Mouse (Mus musculus) brown adipose tissue, adult 24 weeks (tissue): Measurements from ENCODE around the gene Ndufb8. TPM values are rescaled to one million over a fixed set of nuclear protein-coding genes. Genes with fewer than 3 reads are reported as not detected.

Experiments used
- H3K27ac ChIP-seq: fragments of 200-500 bp; replicated peaks from 2 replicates; pipeline ENCODE4 v1.5.1; 2012; ENCODE audit warnings: low read depth, mild to moderate bottlenecking, low read length
- H3K4me1 ChIP-seq: fragments of 200-500 bp; 2 replicates; pipeline ENCODE4 v1.6.1; 2012; ENCODE audit warnings: low read length, mixed read lengths; ENCODE audit not compliant: control insufficient read depth, insufficient read depth, insufficient read length
- H3K4me3 ChIP-seq: fragments of 200-500 bp; 2 replicates; pipeline ENCODE4 v1.5.1; 2012; ENCODE audit warnings: low read depth, mild to moderate bottlenecking, low read length, moderate library complexity; ENCODE audit not compliant: insufficient read depth
- polyA plus RNA-seq: library from polyadenylated mRNA; stranded (reverse); fragments of >200 nt; gene quantifications from 2 replicates; pipeline ENCODE4 v1.2.4, GENCODE M21; 2012; ENCODE audit not compliant: missing spikeins, insufficient read depth, insufficient read length

The Ndufb8 gene
- polyA plus RNA-seq: 2,301 and 2,740 TPM in 2 replicates

DNA sequence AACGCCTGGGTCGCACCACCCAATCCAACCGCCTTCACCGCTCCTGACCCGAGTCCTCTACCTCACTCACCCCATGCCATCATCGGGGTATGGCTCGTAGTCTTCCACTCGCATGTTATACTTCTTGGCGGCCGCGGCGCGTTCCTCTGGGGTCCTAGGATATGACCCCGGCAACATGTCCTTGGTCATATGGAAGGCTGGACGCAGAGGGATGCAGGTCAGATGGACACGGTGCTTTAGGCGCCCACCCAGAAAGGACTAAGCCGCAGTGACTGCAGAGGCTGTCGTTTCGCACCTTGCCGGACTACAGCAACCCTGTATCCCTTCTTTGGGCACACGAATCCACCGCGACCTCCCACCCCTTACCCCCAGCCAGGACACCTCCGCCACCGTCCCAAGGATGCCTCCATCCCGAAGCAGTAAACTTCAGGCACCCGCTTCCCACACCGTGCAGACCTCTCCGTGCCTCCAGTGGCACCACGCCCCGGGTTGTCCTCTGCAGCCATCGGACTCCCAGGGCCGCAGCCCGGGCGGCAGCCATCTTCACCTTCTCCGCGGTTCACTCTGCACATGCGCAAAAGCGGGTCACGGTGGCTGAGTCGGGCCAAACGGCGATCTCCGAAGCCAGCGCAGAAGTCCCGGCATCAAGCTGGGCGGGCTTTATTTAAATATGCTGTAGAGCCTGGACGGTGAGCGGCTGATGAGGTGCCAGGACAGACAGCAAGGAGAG lies at the start of gene Ndufb8:
Gene Ndufb8 (minus strand): TSS at position 580 of the 730 bp plus-strand sequence.
- Histone ChIP-seq H3K27ac (peak within 1 kb of the TSS; percentile 95), H3K4me3 (peak within 1 kb of the TSS; percentile 76), H3K4me1 (peaks cover 7% of the 10 kb centered on the region)

DNA sequence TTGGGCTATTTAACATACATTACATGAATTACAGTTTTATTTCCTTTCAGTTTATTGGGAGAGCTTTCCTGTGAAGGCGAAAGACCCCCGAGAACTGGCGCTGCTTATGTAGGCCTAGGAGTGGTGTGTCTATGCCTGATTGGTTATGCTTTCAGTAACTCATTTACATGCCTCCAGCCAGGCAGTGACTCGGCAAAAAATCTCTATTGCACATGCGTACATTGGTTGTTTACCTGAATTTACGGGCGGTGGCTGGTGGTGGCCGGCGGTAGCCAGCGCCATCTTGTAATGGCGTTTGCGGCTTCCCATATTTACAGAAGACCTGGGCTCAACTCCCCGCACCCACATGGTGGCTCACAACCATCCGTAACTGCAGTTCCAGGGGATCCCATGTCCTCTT lies 38.9 kb upstream of the Ndufb8 start:
- no peak overlapping the region for H3K27ac ChIP-seq
- H3K4me1 ChIP-seq: no peaks in the 10 kb centered on the region
- H3K4me3 ChIP-seq: no peak overlapping the region

DNA sequence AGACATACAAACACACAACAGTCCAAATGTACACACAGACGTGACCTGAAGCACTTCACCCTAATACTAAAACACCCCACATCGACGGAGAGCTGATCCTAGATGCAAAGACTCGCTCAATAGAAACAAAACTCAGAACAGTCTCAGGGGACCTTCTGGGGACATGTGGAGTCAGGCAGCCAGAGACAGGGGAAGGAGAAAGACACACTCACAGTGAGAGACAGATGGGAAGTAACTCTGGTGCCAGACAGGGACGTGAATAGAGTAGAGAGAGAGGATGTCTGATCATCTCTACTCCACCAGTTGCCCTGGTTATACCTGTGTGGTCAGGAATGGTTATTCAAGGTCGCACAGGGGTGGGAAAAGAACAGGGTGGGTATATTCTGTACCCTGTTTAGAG lies 36.4 kb upstream of the Ndufb8 start:
- Histone ChIP-seq H3K4me3 (no peak overlapping the region), H3K4me1 (no peaks in the 10 kb centered on the region), H3K27ac (no peak overlapping the region)

DNA sequence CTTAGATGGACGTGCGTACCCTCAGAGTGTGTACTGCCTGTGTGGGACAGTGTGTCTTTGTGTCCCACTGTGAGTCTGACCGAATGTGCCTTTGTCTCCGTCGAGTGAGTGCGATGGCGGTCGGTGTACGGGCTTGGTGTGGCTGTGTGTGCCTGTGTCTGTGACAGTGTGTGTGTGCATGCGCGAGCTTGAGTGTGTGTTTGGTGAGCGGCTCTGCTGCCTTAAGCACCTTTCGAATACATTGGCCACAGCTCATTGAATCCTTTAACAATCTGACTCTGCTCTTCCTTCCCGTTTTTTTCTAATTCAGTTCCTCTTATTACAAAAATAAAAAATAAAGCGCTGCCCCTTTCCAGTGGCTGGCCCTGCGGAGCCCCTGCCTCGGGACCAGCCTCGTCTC lies 35.8 kb upstream of the Ndufb8 start:
- H3K4me1 ChIP-seq: no peaks in the 10 kb centered on the region
- H3K4me3 ChIP-seq: no peak overlapping the region
- H3K27ac ChIP-seq: no peak overlapping the region

DNA sequence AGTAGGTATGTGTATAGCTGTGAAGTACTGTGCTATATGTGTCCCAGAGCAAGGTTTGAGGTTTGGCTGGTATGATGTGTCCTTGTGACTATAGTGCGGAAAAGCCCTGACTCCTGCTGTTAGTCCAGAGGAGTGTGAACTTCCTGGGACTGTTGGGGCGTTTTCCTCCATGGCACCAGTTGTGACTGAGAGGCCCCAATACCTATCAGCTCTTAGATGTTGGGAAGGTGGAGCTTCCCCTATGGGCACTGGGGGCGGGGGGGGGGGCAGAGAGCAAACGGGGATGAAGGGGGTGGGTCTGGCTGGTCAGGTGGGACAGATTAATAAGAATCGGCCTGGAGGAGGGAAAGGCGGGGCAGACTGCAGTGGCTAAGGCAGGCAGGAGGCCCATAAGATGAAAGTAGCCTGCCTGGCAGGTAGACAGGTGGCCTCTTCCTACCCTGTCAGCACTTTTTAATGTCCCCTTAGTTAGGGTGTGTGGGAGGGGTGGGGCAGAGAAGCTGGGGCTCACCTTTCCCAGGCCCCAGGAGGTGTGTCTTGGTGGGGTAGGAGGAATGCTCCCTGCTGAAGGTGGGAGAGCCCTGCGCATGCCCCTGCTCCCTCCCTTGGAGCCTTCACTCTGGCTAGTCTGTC lies 34.5 kb upstream of the Ndufb8 start:
- no peak overlapping the region for H3K27ac ChIP-seq
- no peak overlapping the region for H3K4me3 ChIP-seq
- no peaks in the 10 kb centered on the region for H3K4me1 ChIP-seq

DNA sequence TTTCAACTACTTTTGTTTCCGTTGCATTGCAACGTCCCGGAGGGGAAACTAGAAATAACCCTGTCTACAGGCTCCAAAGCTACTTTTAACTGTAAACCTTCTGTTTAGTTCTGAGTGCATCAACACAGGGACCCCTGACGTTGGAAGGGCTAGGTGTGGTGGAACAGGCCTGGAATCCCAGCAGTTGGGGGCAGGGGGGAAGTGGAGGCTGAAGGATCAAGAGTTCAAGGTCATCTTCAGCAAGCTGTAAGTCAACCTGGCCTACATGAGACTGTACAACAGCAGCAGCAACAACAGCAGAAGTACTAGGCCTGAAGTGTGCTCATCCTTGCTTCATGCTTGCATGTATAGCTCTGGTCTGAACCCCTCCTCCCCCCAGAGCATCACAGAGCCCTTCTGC lies 32.8 kb upstream of the Ndufb8 start:
- Histone ChIP-seq H3K27ac (no peak overlapping the region), H3K4me1 (no peaks in the 10 kb centered on the region), H3K4me3 (no peak overlapping the region)

DNA sequence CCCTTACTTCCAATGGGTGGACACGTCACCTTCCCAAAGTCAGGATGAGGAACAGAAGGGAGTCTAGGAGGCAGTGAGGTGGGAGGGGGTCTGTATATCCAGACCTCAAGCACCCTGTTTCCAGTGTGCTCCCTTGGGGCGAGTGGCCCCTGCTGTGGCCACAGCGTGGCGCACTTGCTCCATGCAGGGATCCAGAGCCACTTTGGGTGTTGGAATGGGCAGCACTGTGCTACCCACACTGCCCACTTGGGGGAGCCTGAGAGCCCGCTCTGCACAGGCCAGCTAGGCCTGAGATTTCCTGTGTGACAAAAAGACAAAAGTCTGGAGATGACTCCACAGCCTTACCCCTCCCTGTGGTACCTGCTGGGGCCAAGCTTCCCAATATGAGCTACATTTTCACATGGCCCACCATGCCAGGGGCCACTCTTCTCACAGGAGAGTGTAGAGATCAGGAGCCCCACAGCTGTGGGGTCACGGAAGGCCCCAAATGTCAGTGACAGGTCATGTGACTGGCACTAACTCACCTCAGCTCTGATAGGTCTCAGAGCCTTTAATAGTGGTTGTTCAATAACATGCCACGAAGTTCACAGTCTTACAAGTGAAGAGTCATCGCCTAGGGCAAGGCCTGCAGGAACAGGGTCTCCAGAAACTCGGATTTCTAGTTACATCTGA lies 27.5 kb upstream of the Ndufb8 start:
- Histone ChIP-seq H3K4me1 (no peaks in the 10 kb centered on the region), H3K4me3 (no peak overlapping the region), H3K27ac (no peak overlapping the region)

DNA sequence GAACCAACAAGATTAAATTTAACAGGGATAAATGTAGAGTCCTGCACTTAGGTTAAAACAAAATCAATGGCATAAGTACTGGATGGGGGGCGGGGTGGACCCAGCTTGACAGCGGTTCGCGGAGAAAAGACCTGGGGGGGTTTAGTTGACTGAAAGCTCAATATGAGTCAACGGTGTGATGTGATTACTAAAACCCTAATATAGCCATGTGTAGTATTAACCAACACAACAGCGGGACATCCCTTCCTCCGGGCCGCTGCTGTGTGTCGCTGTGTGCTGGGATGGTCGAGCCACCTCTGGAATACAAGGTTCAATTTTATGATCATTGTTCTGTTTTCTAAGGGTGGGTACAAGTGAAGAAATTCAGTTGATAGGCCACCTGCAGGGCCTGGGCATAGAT lies 26.9 kb upstream of the Ndufb8 start:
- H3K4me3 ChIP-seq: no peak overlapping the region
- no peak overlapping the region for H3K27ac ChIP-seq
- no peaks in the 10 kb centered on the region for H3K4me1 ChIP-seq

DNA sequence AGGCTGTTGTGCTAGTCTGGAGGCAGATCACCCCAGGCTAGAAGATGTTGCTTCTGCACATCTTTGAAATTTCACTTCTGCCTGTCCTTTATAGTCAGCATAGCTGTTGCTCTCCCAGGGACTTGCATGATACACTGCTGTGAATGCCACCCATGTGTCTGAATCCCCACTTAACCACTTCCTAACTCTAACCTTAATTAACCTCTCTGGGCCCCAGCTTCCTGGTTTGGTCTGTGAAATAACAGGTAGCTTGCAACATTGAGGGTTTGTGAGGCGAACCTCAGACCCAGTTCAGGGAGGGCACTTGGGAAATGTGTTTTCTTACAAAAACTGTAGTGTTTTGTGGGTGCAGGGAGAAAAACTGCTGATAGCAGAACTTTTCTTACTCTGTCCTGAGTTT lies 22.8 kb upstream of the Ndufb8 start:
- Histone ChIP-seq H3K4me3 (no peak overlapping the region), H3K4me1 (no peaks in the 10 kb centered on the region), H3K27ac (no peak overlapping the region)

DNA sequence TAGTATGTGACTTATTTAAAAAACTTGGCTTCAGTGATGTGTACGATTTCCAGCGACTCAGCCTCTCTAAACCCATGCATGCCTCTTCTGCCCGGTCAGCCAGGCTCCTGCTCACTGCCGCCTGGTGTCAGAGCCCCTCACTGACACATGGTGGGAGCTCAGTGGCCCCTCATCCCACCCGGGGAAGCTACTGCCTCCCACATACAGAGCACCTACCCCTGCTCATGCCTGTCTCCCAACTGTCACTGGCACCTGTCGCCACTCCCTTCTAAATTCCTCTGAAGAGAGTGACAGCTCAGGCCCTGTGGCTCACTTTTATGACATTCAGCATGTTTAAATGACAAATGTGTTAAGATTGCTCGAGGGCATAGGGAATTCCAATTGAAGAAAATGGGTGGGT lies 21.0 kb upstream of the Ndufb8 start:
- Histone ChIP-seq H3K27ac (no peak overlapping the region), H3K4me3 (no peak overlapping the region), H3K4me1 (no peaks in the 10 kb centered on the region)

DNA sequence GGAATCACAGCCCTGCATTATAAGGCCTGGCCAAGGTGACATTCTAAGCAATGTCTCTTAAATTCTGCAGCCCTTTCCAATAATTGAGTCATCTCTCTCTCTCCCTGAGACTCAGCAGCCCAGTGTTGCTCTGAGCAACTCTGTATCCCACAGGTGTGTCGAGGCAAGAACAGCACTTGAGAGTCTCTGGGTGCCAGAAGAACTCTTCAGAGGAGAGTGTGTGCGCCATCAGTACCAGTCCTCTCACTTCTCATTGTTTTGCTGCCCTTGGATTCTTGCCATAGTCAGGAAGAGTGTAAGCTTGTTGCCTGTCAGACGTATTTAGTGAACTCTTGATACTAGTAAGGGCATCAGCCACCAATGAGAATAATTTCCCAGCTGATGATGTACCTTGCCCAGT lies 12.5 kb upstream of the Ndufb8 start:
- H3K27ac ChIP-seq: no peak overlapping the region
- no peak overlapping the region for H3K4me3 ChIP-seq
- H3K4me1 ChIP-seq: peaks cover 3% of the 10 kb centered on the region; the same call in 1 of the 2 replicates

DNA sequence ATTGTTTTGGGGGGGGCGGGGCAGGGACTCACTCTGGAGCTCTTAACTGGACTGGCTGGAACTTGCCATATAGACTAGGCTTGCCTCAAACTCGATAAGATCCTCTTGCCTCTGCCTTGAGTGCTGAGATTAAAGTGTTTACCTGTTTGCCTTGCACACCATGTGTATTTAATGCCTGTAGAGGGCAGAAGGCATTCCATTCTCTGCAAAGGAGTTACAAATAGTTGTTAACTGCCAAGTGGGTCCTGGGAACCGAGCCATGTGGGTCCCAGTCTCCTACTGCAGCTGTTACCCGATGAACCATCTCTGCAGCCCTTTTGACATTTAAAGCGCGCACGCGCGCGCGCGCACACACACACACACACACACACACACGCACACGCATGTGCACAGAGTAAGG lies 8.8 kb upstream of the Ndufb8 start:
- Histone ChIP-seq H3K4me3 (no peak overlapping the region; the same call in 1 of the 2 replicates), H3K27ac (no peak overlapping the region), H3K4me1 (peaks cover 3% of the 10 kb centered on the region; the same call in 1 of the 2 replicates)

DNA sequence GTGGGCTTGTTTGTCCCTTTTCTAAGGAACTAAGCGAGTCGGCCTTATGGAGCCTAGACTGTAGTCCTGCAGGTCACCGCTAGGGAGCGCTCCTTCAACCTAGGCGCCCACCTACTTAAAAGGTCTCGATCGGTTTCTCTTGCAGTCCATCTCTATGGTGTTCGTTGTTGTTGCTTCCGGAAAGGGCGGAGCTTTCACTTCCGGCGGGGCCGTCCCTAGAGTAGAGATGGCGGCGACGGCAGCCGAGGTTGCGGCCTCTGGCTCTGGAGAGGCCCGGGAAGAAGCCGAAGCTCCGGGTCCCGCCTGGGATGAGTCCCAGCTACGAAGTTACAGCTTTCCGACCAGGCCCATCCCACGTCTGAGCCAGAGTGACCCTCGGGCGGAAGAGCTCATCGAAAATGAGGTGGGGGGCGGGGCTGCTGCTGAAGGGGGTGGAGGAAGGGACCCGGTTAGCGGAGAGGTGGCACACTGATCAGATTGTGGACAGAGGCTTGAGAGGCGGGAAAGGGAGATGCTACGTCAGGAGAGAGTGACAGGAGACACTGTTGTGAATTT lies 7.5 kb upstream of the Ndufb8 start, which contains the start of gene Hif1an:
Gene Hif1an (plus strand): TSS at position 199 of the 555 bp plus-strand sequence.
- Histone ChIP-seq H3K4me3 (peak within 1 kb of the TSS; percentile 86), H3K27ac (peak within 1 kb of the TSS; percentile 86), H3K4me1 (peaks cover 3% of the 10 kb centered on the region; the same call in 1 of the 2 replicates)

DNA sequence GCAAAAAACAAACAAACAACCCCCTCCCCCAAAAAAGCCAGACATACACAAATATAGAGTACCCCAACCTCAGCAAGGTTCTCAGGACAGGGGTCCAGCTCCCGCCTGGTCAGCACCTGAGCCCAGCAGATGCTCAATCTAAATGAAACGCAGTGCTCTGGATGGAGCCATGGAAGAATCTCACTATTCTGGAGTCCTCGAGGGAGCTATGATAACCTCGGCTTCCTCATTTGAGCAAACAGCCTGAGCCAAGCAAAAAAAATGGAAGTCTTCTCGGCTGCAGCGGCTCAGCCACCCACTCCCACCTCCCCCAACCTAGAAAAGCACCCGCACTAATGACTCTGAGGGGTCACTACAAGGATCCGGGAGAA lies 765 bp downstream of the Ndufb8 start:
- Histone ChIP-seq H3K4me3 (peak overlapping the region; percentile 76), H3K4me1 (peaks cover 7% of the 10 kb centered on the region), H3K27ac (peak overlapping the region; percentile 95)

DNA sequence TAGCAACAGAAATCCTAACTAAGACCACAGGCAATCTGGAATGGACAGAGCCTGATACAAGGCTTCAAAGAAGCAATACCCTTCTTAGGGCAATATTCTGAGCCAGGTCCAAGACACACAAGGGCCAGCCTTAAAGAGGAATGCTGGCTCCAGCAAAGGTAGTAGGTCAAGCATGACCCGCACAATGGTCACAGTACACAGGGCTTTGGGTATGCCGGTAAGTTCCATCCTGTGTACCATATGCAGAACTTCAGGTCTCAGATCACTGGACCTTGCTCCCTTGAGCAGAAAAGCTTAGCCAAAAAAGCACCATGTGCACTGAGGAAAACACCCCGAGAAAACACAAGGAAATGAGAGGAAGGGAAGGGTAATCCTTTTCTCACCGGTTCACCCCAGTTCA lies 2.0 kb downstream of the Ndufb8 start:
- peak overlapping the region; percentile 28; the same call in 1 of the 2 replicates for H3K27ac ChIP-seq
- H3K4me3 ChIP-seq: peak overlapping the region; percentile 35
- peaks cover 7% of the 10 kb centered on the region for H3K4me1 ChIP-seq
